Mouse (Mus musculus) hindbrain, embryonic 10.5 days (tissue): ENCODE data around the gene A830018L16Rik. TPM values are rescaled to one million over a fixed set of nuclear protein-coding genes. Genes with fewer than 3 reads are reported as not detected.
"Not testable (repeated sequence)": the region's sequence is repeated elsewhere in the genome, so short reads cannot be mapped to it uniquely, and the experiment has no call there.

Source experiments
- DNase-seq: peaks from one replicate; pipeline ENCODE4 v3.0.0-alpha.2; 2017; ENCODE audit warnings: low spot score
- H3K27ac ChIP-seq: fragments of 300-500 bp; sonication (generic); 2 replicates; pipeline ENCODE4 v1.5.1; 2016; ENCODE audit warnings: mild to moderate bottlenecking, moderate library complexity
- H3K27me3 ChIP-seq: fragments of 300-500 bp; sonication (generic); 2 replicates; pipeline ENCODE4 v1.6.1; 2016; ENCODE audit warnings: mild to moderate bottlenecking; ENCODE audit not compliant: poor library complexity, insufficient read depth, severe bottlenecking
- H3K36me3 ChIP-seq: fragments of 300-500 bp; sonication (generic); 2 replicates; pipeline ENCODE4 v1.6.1; 2016; ENCODE audit warnings: mild to moderate bottlenecking, moderate library complexity
- H3K4me1 ChIP-seq: fragments of 300-500 bp; sonication (generic); replicated peaks from 2 replicates; pipeline ENCODE4 v1.6.1; 2016; ENCODE audit warnings: mild to moderate bottlenecking
- H3K4me3 ChIP-seq: fragments of 300-500 bp; sonication (generic); 2 replicates; pipeline ENCODE4 v1.5.1; 2016; ENCODE audit warnings: mild to moderate bottlenecking, moderate library complexity
- H3K9me3 ChIP-seq: fragments of 300-500 bp; sonication (generic); 2 replicates; pipeline ENCODE4 v1.6.1; 2016; ENCODE audit warnings: mild to moderate bottlenecking, moderate library complexity
- WGBS: fragments of 180-500 bp; shearing (Covaris S2); methylation state at CpG from one replicate; pipeline ENCODE4 v1.1.7; 2016; 5-methylcytosine and 5-hydroxymethylcytosine counted together
- polyA plus RNA-seq: library from polyadenylated mRNA; unstranded; fragments of >200 nt; fragmentation: Nextera tagmentation; extraction: Ambion mirVana; gene quantifications from 2 replicates; pipeline ENCODE4 v1.2.1, GENCODE M21; 2016

Gene A830018L16Rik
- polyA plus RNA-seq, 1 experiment from 2014 or later = 1.3 TPM

- no peak overlapping the region for H3K4me3 ChIP-seq
- no peaks in the 10 kb centered on the region for H3K4me1 ChIP-seq
- DNase-seq = no peak
- H3K36me3 ChIP-seq = no peaks in the 10 kb centered on the region
- H3K27ac ChIP-seq = no peak overlapping the region
- H3K27me3 ChIP-seq = no peaks in the 10 kb centered on the region
- H3K9me3 ChIP-seq = no peaks in the 10 kb centered on the region
Observed at GRCm38 (mm10) chr1:11501556-11501955, 87.7 kb downstream of the A830018L16Rik start.

- H3K9me3 ChIP-seq, H3K4me3 ChIP-seq, H3K36me3 ChIP-seq, DNase-seq, H3K27me3 ChIP-seq, H3K4me1 ChIP-seq, H3K27ac ChIP-seq: not testable (repeated sequence)
- WGBS = 56% methylated on average over 1 of the region's 1 CpGs
Observed at GRCm38 (mm10) chr1:11549810-11550209, 135.9 kb downstream of the A830018L16Rik start.

- WGBS = 14% methylated on average over 6 of the region's 6 CpGs
- Histone ChIP-seq H3K9me3 (no peaks in the 10 kb centered on the region), H3K27ac (no peak overlapping the region), H3K36me3 (no peaks in the 10 kb centered on the region), H3K4me3 (no peak overlapping the region), H3K27me3 (no peaks in the 10 kb centered on the region), H3K4me1 (no peaks in the 10 kb centered on the region)
- DNase-seq = peak; percentile 46
Observed at GRCm38 (mm10) chr1:11565309-11565708, 151.4 kb downstream of the A830018L16Rik start.

GRCm38 (mm10) chr1:11566730-11567129 is 152.8 kb downstream of the A830018L16Rik start:
- Histone ChIP-seq H3K4me1 (no peaks in the 10 kb centered on the region), H3K27ac (no peak overlapping the region), H3K27me3 (no peaks in the 10 kb centered on the region), H3K36me3 (no peaks in the 10 kb centered on the region), H3K9me3 (no peaks in the 10 kb centered on the region), H3K4me3 (no peak overlapping the region)
- no peak for DNase-seq
- 84% methylated on average over 2 of the region's 2 CpGs for WGBS

- H3K27ac ChIP-seq = no peak overlapping the region
- no peak overlapping the region for H3K4me3 ChIP-seq
- no peaks in the 10 kb centered on the region for H3K36me3 ChIP-seq
- no peaks in the 10 kb centered on the region for H3K27me3 ChIP-seq
- H3K4me1 ChIP-seq = no peaks in the 10 kb centered on the region
- H3K9me3 ChIP-seq = no peaks in the 10 kb centered on the region
- DNase-seq = no peak
Observed at GRCm38 (mm10) chr1:11567300-11567885, 153.5 kb downstream of the A830018L16Rik start.

GRCm38 (mm10) chr1:11570274-11570673 is 156.4 kb downstream of the A830018L16Rik start:
- Histone ChIP-seq H3K4me3 (no peak overlapping the region), H3K4me1 (no peaks in the 10 kb centered on the region), H3K27me3 (no peaks in the 10 kb centered on the region), H3K9me3 (no peaks in the 10 kb centered on the region), H3K27ac (no peak overlapping the region), H3K36me3 (no peaks in the 10 kb centered on the region)
- WGBS = 88% methylated on average over 2 of the region's 2 CpGs
- DNase-seq = no peak

GRCm38 (mm10) chr1:11573462-11573861 is 159.6 kb downstream of the A830018L16Rik start:
- WGBS = 83% methylated on average over 2 of the region's 2 CpGs
- H3K4me3 ChIP-seq = no peak overlapping the region
- H3K27ac ChIP-seq = no peak overlapping the region
- no peaks in the 10 kb centered on the region for H3K4me1 ChIP-seq
- no peaks in the 10 kb centered on the region for H3K27me3 ChIP-seq
- no peaks in the 10 kb centered on the region for H3K36me3 ChIP-seq
- H3K9me3 ChIP-seq = no peaks in the 10 kb centered on the region
- DNase-seq = no peak

GRCm38 (mm10) chr1:11580026-11580425 is 166.1 kb downstream of the A830018L16Rik start:
- Histone ChIP-seq H3K4me3 (no peak overlapping the region), H3K9me3 (no peaks in the 10 kb centered on the region), H3K27ac (no peak overlapping the region), H3K4me1 (no peaks in the 10 kb centered on the region), H3K36me3 (no peaks in the 10 kb centered on the region), H3K27me3 (no peaks in the 10 kb centered on the region)
- DNase-seq = no peak
- 78% methylated on average over 4 of the region's 4 CpGs for WGBS

- no peak for DNase-seq
- Histone ChIP-seq H3K27me3 (no peaks in the 10 kb centered on the region), H3K36me3 (no peaks in the 10 kb centered on the region), H3K4me1 (no peaks in the 10 kb centered on the region), H3K4me3 (no peak overlapping the region), H3K27ac (no peak overlapping the region), H3K9me3 (no peaks in the 10 kb centered on the region)
- 82% methylated on average over 10 of the region's 10 CpGs for WGBS
Observed at GRCm38 (mm10) chr1:11588305-11588704, 174.4 kb downstream of the A830018L16Rik start.

GRCm38 (mm10) chr1:11650137-11650536 is 236.2 kb downstream of the A830018L16Rik start:
- H3K4me1 ChIP-seq = no peaks in the 10 kb centered on the region
- no peak for DNase-seq
- no peaks in the 10 kb centered on the region for H3K36me3 ChIP-seq
- no peaks in the 10 kb centered on the region for H3K9me3 ChIP-seq
- no peaks in the 10 kb centered on the region for H3K27me3 ChIP-seq
- no peak overlapping the region for H3K27ac ChIP-seq
- no peak overlapping the region for H3K4me3 ChIP-seq

- Histone ChIP-seq H3K36me3 (no peaks in the 10 kb centered on the region), H3K4me3 (no peak overlapping the region), H3K9me3 (no peaks in the 10 kb centered on the region), H3K27me3 (no peaks in the 10 kb centered on the region), H3K4me1 (no peaks in the 10 kb centered on the region), H3K27ac (no peak overlapping the region)
- DNase-seq = no peak
Observed at GRCm38 (mm10) chr1:11652773-11653172, 238.9 kb downstream of the A830018L16Rik start.

GRCm38 (mm10) chr1:11657341-11658060 is 243.6 kb downstream of the A830018L16Rik start:
- no peaks in the 10 kb centered on the region for H3K27me3 ChIP-seq
- no peaks in the 10 kb centered on the region for H3K9me3 ChIP-seq
- 66% methylated on average over 2 of the region's 2 CpGs for WGBS
- no peaks in the 10 kb centered on the region; the same call in 1 of the 2 replicates for H3K4me1 ChIP-seq
- H3K4me3 ChIP-seq = no peak overlapping the region
- no peak overlapping the region for H3K27ac ChIP-seq
- DNase-seq = peak; percentile 22
- no peaks in the 10 kb centered on the region for H3K36me3 ChIP-seq

- no peaks in the 10 kb centered on the region for H3K27me3 ChIP-seq
- 48% methylated on average over 3 of the region's 3 CpGs for WGBS
- peak overlapping the region; percentile 56; the same call in 1 of the 2 replicates for H3K27ac ChIP-seq
Observed at GRCm38 (mm10) chr1:11658061-11658625, 244.2 kb downstream of the A830018L16Rik start.

More at GRCm38 (mm10) chr1:11658061-11658625, 244.2 kb downstream of the A830018L16Rik start:
- Histone ChIP-seq H3K4me3 (no peak overlapping the region), H3K36me3 (no peaks in the 10 kb centered on the region), H3K4me1 (no peaks in the 10 kb centered on the region; the same call in 1 of the 2 replicates), H3K9me3 (no peaks in the 10 kb centered on the region)
- no peak for DNase-seq
